Mouse (Mus musculus) hindbrain, embryonic 11.5 days (tissue): ENCODE measurements at regions not wholly inside any gene's neighbourhood (a gene's known extent, or its start where the extent isn't known, plus 50 kb on each side); places are given as distances from the start of the nearest gene placed in this dataset.
A peak's percentile ranks its signal among the peaks of the same experiment; 100 is the strongest.

Experiments
- ATAC-seq: fragments of 200-750 bp; cut with Nextera tagmentation; 2 replicates; pipeline ENCODE4 v1.8.0; 2017; ENCODE audit warnings: mild to moderate bottlenecking, moderate TSS enrichment, moderate library complexity; ENCODE audit not compliant: low FRiP score
- DNase-seq: peaks from one replicate; pipeline ENCODE4 v3.0.0-alpha.2; 2015; ENCODE audit warnings: low spot score
- H3K27ac ChIP-seq: fragments of 300-500 bp; sonication (generic); 2 replicates; pipeline ENCODE4 v1.5.1; 2014; ENCODE audit warnings: mild to moderate bottlenecking, low read depth, low read length
- H3K27me3 ChIP-seq: fragments of 300-500 bp; sonication (generic); 2 replicates; pipeline ENCODE4 v1.6.1; 2014; ENCODE audit warnings: mild to moderate bottlenecking, low read length, moderate library complexity, mixed read lengths; ENCODE audit not compliant: control insufficient read depth, insufficient read depth
- H3K36me3 ChIP-seq: fragments of 300-500 bp; sonication (generic); 2 replicates; pipeline ENCODE4 v1.6.1; 2014; ENCODE audit warnings: mild to moderate bottlenecking, low read length, moderate library complexity, mixed read lengths; ENCODE audit not compliant: control insufficient read depth, insufficient read depth
- H3K4me1 ChIP-seq: fragments of 300-500 bp; sonication (generic); replicated peaks from 2 replicates; pipeline ENCODE4 v1.6.1; 2014; ENCODE audit warnings: low read length, mixed read lengths; ENCODE audit not compliant: control insufficient read depth, insufficient read depth
- H3K4me2 ChIP-seq: fragments of 300-500 bp; sonication (generic); replicated peaks from 2 replicates; pipeline ENCODE4 v1.6.1; 2014; ENCODE audit warnings: mild to moderate bottlenecking, low read depth, low read length
- H3K4me3 ChIP-seq: fragments of 300-500 bp; sonication (generic); 2 replicates; pipeline ENCODE4 v1.5.1; 2014; ENCODE audit warnings: low read depth, low read length
- H3K9ac ChIP-seq: fragments of 300-500 bp; sonication (generic); 2 replicates; pipeline ENCODE4 v1.6.1; 2014; ENCODE audit warnings: low read depth, low read length
- H3K9me3 ChIP-seq: fragments of 300-500 bp; sonication (generic); 2 replicates; pipeline ENCODE4 v1.6.1; 2016; ENCODE audit warnings: low read length; ENCODE audit not compliant: control insufficient read depth
- WGBS: fragments of 180-500 bp; shearing (Covaris S2); extraction: QIAGEN DNeasy Blood & Tissue Kit; methylation state at CpG from one replicate; pipeline ENCODE4 v1.1.7; 2014; 5-methylcytosine and 5-hydroxymethylcytosine counted together

GRCm38 (mm10) chr4:17502420-17502819 is 2102.8 kb upstream of the Gm12353 start:
- H3K27ac ChIP-seq: no peak overlapping the region
- H3K9ac ChIP-seq: no peak overlapping the region
- H3K4me1 ChIP-seq: no peaks in the 10 kb centered on the region
- H3K36me3 ChIP-seq: no peaks in the 10 kb centered on the region
- no peak for ATAC-seq
- H3K4me3 ChIP-seq: no peak overlapping the region
- no peaks in the 10 kb centered on the region for H3K27me3 ChIP-seq
- no peaks in the 10 kb centered on the region for H3K9me3 ChIP-seq
- no peak for DNase-seq
- H3K4me2 ChIP-seq: no peak overlapping the region

GRCm38 (mm10) chr4:17504280-17504679 is 2101.0 kb upstream of the Gm12353 start:
- whole genome bisulfite sequencing: 46% methylated on average over 1 of the region's 1 CpGs
- H3K4me1 ChIP-seq: no peaks in the 10 kb centered on the region

More at GRCm38 (mm10) chr4:17504280-17504679, 2101.0 kb upstream of the Gm12353 start:
- no peak overlapping the region for H3K4me2 ChIP-seq
- no peaks in the 10 kb centered on the region for H3K36me3 ChIP-seq
- H3K4me3 ChIP-seq: no peak overlapping the region
- no peak overlapping the region for H3K9ac ChIP-seq
- no peaks in the 10 kb centered on the region for H3K27me3 ChIP-seq
- DNase-seq (no peak), ATAC-seq (0 out of 2 replicates have a peak, but pooled peaks have one; percentile 53)
- no peak overlapping the region for H3K27ac ChIP-seq
- H3K9me3 ChIP-seq: no peaks in the 10 kb centered on the region
